Mouse (Mus musculus): ENCODE data around the gene Crxos. TPM values are rescaled to one million over a fixed set of nuclear protein-coding genes. Genes with fewer than 3 reads are reported as not detected.

Gene Crxos
- polyA plus RNA-seq, 1 experiment from 2014 or later = not detected

- Histone ChIP-seq H3K79me2 (ENCODE audit: inconsistent target) (no peaks in the 10 kb centered on the region), H3K27ac (no peak overlapping the region), H3K4me3 (ENCODE audit: inconsistent target) (no peak overlapping the region), H3K36me3 (ENCODE audit: inconsistent target) (peaks cover 51% of the 10 kb centered on the region)
- 94% methylated on average over 5 of the region's 5 CpGs for WGBS (ENCODE audit: missing documents)
These were observed 55.1 kb downstream of the Crxos start for GRCm38 (mm10) chr7:15937491-15937890.

DNA sequence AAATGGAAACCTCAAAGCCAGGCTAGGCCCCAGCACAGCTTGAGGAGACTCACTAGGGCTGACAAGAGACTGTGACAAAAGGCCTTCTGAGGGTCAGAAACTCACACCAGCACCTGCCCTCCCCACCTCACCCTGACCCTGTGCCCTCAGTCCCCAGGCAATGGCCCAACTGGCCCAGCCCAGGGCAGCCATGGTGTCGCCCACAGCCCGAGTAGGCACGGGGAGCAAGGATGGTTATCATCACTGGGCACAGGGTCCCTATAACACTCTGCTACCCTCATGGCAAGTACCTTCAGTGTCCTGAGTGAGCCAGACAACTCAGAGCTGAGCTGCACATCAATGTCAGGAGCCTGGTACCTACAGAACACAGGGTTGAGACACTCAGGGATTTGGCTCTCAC, 56.2 kb downstream of the Crxos start:
- no peak overlapping the region for H3K4me3 ChIP-seq (ENCODE audit: inconsistent target)
- 96% methylated on average over 3 of the region's 3 CpGs for WGBS (ENCODE audit: missing documents)
- H3K27ac ChIP-seq = no peak overlapping the region
- peaks cover 63% of the 10 kb centered on the region for H3K36me3 ChIP-seq (ENCODE audit: inconsistent target)
- peaks cover 10% of the 10 kb centered on the region for H3K79me2 ChIP-seq (ENCODE audit: inconsistent target)

DNA sequence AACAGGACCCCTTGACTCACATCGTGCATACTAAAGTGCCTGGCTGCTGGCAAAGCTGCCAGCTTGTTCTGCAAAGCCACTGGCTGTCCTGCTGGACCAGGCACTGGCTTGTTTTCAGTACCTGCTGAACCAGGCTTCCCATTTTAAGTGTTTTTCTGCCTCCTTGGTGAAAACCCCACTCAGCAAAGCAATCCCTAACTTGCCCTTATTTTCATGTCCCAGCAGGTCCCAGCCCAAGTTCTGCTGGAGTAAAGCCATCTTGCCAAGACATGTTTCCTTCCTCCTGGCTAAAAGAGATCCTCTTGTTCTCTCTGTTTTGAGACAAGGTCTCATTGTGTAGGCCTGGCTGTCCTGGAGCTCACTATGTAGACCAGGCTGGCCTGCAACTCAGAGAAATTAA, 61.9 kb downstream of the Crxos start:
- Histone ChIP-seq H3K36me3 (ENCODE audit: inconsistent target) (peaks cover 50% of the 10 kb centered on the region), H3K4me3 (ENCODE audit: inconsistent target) (no peak overlapping the region)
- 100% methylated on average over 1 of the region's 1 CpGs for WGBS (ENCODE audit: missing documents)

DNA sequence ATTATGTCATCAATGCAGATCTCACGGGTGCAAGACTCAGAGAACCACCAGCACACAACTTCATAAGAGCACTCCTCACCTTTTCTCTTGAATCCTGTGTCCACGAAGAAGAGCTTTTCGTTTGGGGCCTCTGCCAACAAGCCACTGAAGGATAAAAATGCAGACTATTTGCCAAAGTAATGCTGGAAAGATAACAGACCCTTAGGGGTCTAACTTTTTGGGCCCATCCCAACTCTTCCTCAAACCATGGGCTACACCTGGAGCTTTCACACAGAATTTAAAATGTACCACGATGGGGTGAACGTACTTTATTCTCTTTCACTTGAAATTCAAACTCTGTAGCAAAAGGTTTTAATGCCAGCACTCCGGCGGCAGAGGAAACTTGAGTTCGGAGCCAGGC, 62.8 kb downstream of the Crxos start:
- 4% methylated on average over 8 of the region's 8 CpGs for WGBS (ENCODE audit: missing documents)
- H3K4me3 ChIP-seq (ENCODE audit: inconsistent target) = peak overlapping the region; percentile 87
- peak overlapping the region; percentile 48 for H3K27ac ChIP-seq
- peaks cover 29% of the 10 kb centered on the region for H3K79me2 ChIP-seq (ENCODE audit: inconsistent target)
- H3K36me3 ChIP-seq (ENCODE audit: inconsistent target) = peaks cover 42% of the 10 kb centered on the region

More for the DNA sequence above, 61.9 kb downstream of the Crxos start:
- Histone ChIP-seq H3K79me2 (ENCODE audit: inconsistent target) (peaks cover 29% of the 10 kb centered on the region), H3K27ac (no peak overlapping the region)

DNA sequence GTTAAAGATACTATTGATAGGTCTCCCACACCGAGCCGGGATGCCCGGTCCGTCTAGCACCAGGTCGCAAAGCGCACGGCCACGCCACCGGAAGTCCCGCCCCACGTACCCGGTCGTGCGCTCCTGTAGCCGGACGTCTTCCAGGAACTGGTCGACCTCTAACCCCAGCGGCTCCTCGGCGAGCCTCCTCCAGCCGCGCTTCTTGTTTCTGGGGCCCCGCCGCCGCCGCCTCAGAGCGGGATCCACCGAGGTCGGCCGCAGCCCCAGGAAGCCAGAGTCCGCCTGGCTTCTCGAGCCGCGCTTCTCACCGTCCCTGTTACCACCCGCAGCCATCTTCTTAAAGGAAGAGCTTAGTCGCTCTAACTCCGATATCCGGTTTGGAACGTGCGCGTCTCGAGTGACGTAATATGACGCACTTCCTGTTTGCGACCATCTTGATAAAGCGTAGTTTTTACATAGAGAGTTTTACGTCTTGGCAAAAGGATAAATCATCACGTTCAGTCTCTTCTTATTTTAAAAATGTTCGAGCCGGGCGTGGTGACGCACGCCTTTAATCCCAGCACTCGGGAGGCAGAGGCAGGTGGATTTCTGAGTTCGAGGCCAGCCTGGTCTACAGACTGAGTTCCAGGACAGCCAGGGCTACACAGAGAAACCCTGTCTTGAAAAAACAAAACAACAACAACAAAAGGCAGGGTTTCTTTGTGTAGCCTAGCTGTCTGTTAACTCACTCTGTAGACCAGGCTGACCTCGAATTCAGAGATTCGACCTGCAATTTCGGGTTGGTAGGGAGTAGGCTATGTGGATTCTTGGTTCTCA, 63.5 kb downstream of the Crxos start, which contains the start of gene Nop53:
TSS of gene Nop53 (minus strand) at position 354 of the 816 bp plus-strand sequence.
- WGBS (ENCODE audit: missing documents) = 3% methylated on average over 53 of the region's 59 CpGs
- Histone ChIP-seq H3K36me3 (ENCODE audit: inconsistent target) (peaks cover 35% of the 10 kb centered on the region), H3K27ac (peak within 1 kb of the TSS; percentile 48), H3K4me3 (ENCODE audit: inconsistent target) (peak within 1 kb of the TSS; percentile 87), H3K79me2 (ENCODE audit: inconsistent target) (peaks cover 29% of the 10 kb centered on the region)

DNA sequence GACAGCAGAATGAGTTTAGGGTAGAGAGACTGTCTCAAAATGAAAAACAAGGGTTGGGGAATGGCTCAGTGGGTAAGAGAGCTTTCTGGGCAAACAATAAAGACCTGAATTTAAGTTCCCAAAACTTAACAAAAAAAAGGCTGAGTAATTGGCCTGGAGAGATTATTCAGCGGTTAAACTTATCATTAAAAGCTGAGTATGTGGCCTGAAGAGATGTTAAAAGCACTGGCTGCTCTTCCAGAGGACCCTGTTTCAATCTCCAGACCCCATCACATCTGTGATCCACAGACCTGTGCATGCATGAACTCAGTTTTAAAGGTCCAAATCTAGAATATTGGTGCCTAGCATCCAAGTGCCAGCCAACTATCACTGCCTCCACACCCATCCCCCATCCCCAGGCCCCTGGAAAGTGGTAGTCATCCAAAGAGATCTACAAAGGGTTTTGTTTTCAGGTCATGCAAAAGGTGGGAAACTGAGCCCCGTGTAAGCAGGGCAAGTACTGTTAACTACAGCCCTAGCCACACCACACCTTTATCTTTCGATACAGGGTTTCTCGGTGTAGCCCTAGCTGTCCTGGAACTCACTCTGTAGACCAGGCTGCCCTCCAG, 65.3 kb downstream of the Crxos start:
- 66% methylated on average over 4 of the region's 4 CpGs for WGBS (ENCODE audit: missing documents)
- peaks cover 28% of the 10 kb centered on the region for H3K79me2 ChIP-seq (ENCODE audit: inconsistent target)
- H3K4me3 ChIP-seq (ENCODE audit: inconsistent target) = no peak overlapping the region
- no peak overlapping the region for H3K27ac ChIP-seq
- peaks cover 17% of the 10 kb centered on the region; the same call in 1 of the 2 replicates for H3K36me3 ChIP-seq (ENCODE audit: inconsistent target)

GRCm38 (mm10) chr7:15948381-15948941, 66.0 kb downstream of the Crxos start:
- H3K79me2 ChIP-seq (ENCODE audit: inconsistent target) = peaks cover 21% of the 10 kb centered on the region
- H3K4me3 ChIP-seq (ENCODE audit: inconsistent target) = peak overlapping the region; percentile 8; the same call in 1 of the 2 replicates
- no peak overlapping the region for H3K27ac ChIP-seq
- peaks cover 10% of the 10 kb centered on the region; the same call in 1 of the 2 replicates for H3K36me3 ChIP-seq (ENCODE audit: inconsistent target)
- 1% methylated on average over 21 of the region's 23 CpGs for WGBS (ENCODE audit: missing documents)

GRCm38 (mm10) chr7:15949216-15949790, 66.9 kb downstream of the Crxos start:
- 0 out of 2 replicates have a peak, but pooled peaks cover 2% of the 10 kb centered on the region for H3K36me3 ChIP-seq (ENCODE audit: inconsistent target)
- 10% methylated on average over 7 of the region's 7 CpGs for WGBS (ENCODE audit: missing documents)
- no peak overlapping the region for H3K27ac ChIP-seq
- H3K79me2 ChIP-seq (ENCODE audit: inconsistent target) = peaks cover 13% of the 10 kb centered on the region
- H3K4me3 ChIP-seq (ENCODE audit: inconsistent target) = no peak overlapping the region

GRCm38 (mm10) chr7:15950008-15950407, 67.6 kb downstream of the Crxos start:
- WGBS (ENCODE audit: missing documents) = 89% methylated on average over 15 of the region's 15 CpGs
- peaks cover 6% of the 10 kb centered on the region for H3K79me2 ChIP-seq (ENCODE audit: inconsistent target)

GRCm38 (mm10) chr7:15952416-15952815, 70.0 kb downstream of the Crxos start:
- no peak overlapping the region for H3K27ac ChIP-seq
- no peaks in the 10 kb centered on the region for H3K36me3 ChIP-seq (ENCODE audit: inconsistent target)
- no peak overlapping the region for H3K4me3 ChIP-seq (ENCODE audit: inconsistent target)
- H3K79me2 ChIP-seq (ENCODE audit: inconsistent target) = no peaks in the 10 kb centered on the region
- WGBS (ENCODE audit: missing documents) = 78% methylated on average over 3 of the region's 3 CpGs

More at GRCm38 (mm10) chr7:15950008-15950407, 67.6 kb downstream of the Crxos start:
- H3K4me3 ChIP-seq (ENCODE audit: inconsistent target) = no peak overlapping the region
- H3K36me3 ChIP-seq (ENCODE audit: inconsistent target) = no peaks in the 10 kb centered on the region
- no peak overlapping the region for H3K27ac ChIP-seq

Other genes starting within 250 kb of the Crxos start
- gene Obox3, start 242.7 kb upstream of the Crxos start, polyA plus RNA-seq (2018) = not detected in 3 replicates
- not detected in 3 replicates for gene Obox5, start 132.5 kb upstream of the Crxos start, polyA plus RNA-seq (2018)
- gene Obox6, start 42.9 kb upstream of the Crxos start, polyA plus RNA-seq (2018) = not detected in 3 replicates
- gene Crx, start 2.6 kb upstream of the Crxos start, polyA plus RNA-seq (2018) = not detected in 3 replicates
- 198 to 402 TPM (median 262 TPM) in 3 replicates for gene Selenow, start 39.8 kb downstream of the Crxos start, polyA plus RNA-seq (2018)
- 77.7 to 125 TPM (median 94.2 TPM) in 3 replicates for gene Nop53, start 63.5 kb downstream of the Crxos start, polyA plus RNA-seq (2018)
- 0.04 to 0.12 TPM in 2 of 3 replicates, not detected in the other for gene Ehd2, start 85.0 kb downstream of the Crxos start, polyA plus RNA-seq (2018)
- gene Bicra, start 165.3 kb downstream of the Crxos start, polyA plus RNA-seq (2018) = 4.9 to 8.7 TPM (median 8.4 TPM) in 3 replicates
- gene Zfp541, start 179.2 kb downstream of the Crxos start, polyA plus RNA-seq (2018) = not detected in 3 replicates
- 85.4 to 112 TPM (median 98.6 TPM) in 3 replicates for gene Napa, start 215.8 kb downstream of the Crxos start, polyA plus RNA-seq (2018)
- gene Kptn, start 237.3 kb downstream of the Crxos start, polyA plus RNA-seq (2018) = 3.3 to 6.8 TPM (median 5.9 TPM) in 3 replicates
- not detected in 3 replicates for gene Slc8a2, start 247.2 kb downstream of the Crxos start, polyA plus RNA-seq (2018)